Mouse (Mus musculus) embryonic facial prominence, embryonic 14.5 days (tissue): ENCODE measurements around the gene Umps. TPM values are rescaled to one million over a fixed set of nuclear protein-coding genes. Genes with fewer than 3 reads are reported as not detected.

Experiments
- ATAC-seq: fragments of 200-750 bp; cut with Nextera tagmentation; 2 replicates; pipeline ENCODE4 v1.8.0; 2017; ENCODE audit warnings: low read depth, moderate number of reproducible peaks, moderate TSS enrichment
- DNase-seq: peaks from one replicate; pipeline ENCODE4 v3.0.0-alpha.2; 2015; ENCODE audit warnings: low spot score
- H3K27ac ChIP-seq: fragments of 300-500 bp; sonication (generic); replicated peaks from 2 replicates; pipeline ENCODE4 v1.5.1; 2014; ENCODE audit warnings: low read depth, mild to moderate bottlenecking, low read length, moderate library complexity
- H3K27me3 ChIP-seq: fragments of 300-500 bp; sonication (generic); replicated peaks from 2 replicates; pipeline ENCODE4 v1.6.1; 2014; ENCODE audit warnings: low read length; ENCODE audit not compliant: control insufficient read depth, insufficient read depth
- H3K36me3 ChIP-seq: fragments of 300-500 bp; sonication (generic); 2 replicates; pipeline ENCODE4 v1.6.1; 2014; ENCODE audit warnings: low read length, mixed read lengths; ENCODE audit not compliant: control insufficient read depth, insufficient read depth
- H3K4me1 ChIP-seq: fragments of 300-500 bp; sonication (generic); 2 replicates; pipeline ENCODE4 v1.6.1; 2014; ENCODE audit warnings: antibody characterized with exemption, low read length; ENCODE audit not compliant: control insufficient read depth, insufficient read depth
- H3K4me2 ChIP-seq: fragments of 300-500 bp; sonication (generic); 2 replicates; pipeline ENCODE4 v1.6.1; 2014; ENCODE audit warnings: low read depth, mild to moderate bottlenecking, low read length, moderate library complexity, mixed read lengths
- H3K4me3 ChIP-seq: fragments of 300-500 bp; sonication (generic); 2 replicates; pipeline ENCODE4 v1.5.1; 2014; ENCODE audit warnings: low read depth, mild to moderate bottlenecking, low read length
- H3K9ac ChIP-seq: fragments of 300-500 bp; sonication (generic); 2 replicates; pipeline ENCODE4 v1.6.1; 2014; ENCODE audit warnings: low read depth, mild to moderate bottlenecking, low read length, moderate library complexity, mixed read lengths
- H3K9me3 ChIP-seq: fragments of 300-500 bp; sonication (generic); 2 replicates; pipeline ENCODE4 v1.6.1; 2016; ENCODE audit warnings: low read length; ENCODE audit not compliant: control insufficient read depth
- WGBS: fragments of 180-500 bp; shearing (Covaris S2); extraction: QIAGEN DNeasy Blood & Tissue Kit; methylation state at CpG from one replicate; pipeline ENCODE4 v1.1.7; 2014; 5-methylcytosine and 5-hydroxymethylcytosine counted together
- polyA plus RNA-seq: library from polyadenylated mRNA; unstranded; fragments of >200 nt; fragmentation: Nextera tagmentation; extraction: Ambion mirVana; gene quantifications from 2 replicates; pipeline ENCODE4 v1.2.1, GENCODE M21; 2014

Umps gene
- polyA plus RNA-seq, 1 experiment from 2014 or later: 45.7 TPM

GRCm38 (mm10) chr16:33947664-33948571, 18.9 kb downstream of the Umps start:
- 79% methylated on average over 17 of the region's 17 CpGs for WGBS
- ATAC-seq: no peak

GRCm38 (mm10) chr16:33946021-33946420, 20.8 kb downstream of the Umps start:
- Histone ChIP-seq H3K9me3 (no peaks in the 10 kb centered on the region), H3K4me3 (no peak overlapping the region), H3K36me3 (peaks cover 29% of the 10 kb centered on the region), H3K9ac (no peak overlapping the region), H3K4me1 (peaks cover 28% of the 10 kb centered on the region), H3K4me2 (no peak overlapping the region), H3K27ac (no peak overlapping the region), H3K27me3 (no peaks in the 10 kb centered on the region)
- 57% methylated on average over 7 of the region's 7 CpGs for WGBS
- no peak for DNase-seq
- ATAC-seq: no peak

More at GRCm38 (mm10) chr16:33947664-33948571, 18.9 kb downstream of the Umps start:
- H3K9me3 ChIP-seq: no peaks in the 10 kb centered on the region
- H3K4me3 ChIP-seq: no peak overlapping the region
- no peak overlapping the region for H3K9ac ChIP-seq
- DNase-seq: no peak
- no peak overlapping the region for H3K4me2 ChIP-seq
- peaks cover 30% of the 10 kb centered on the region for H3K36me3 ChIP-seq
- H3K27ac ChIP-seq: peak overlapping the region; percentile 58
- H3K4me1 ChIP-seq: peaks cover 10% of the 10 kb centered on the region
- H3K27me3 ChIP-seq: no peaks in the 10 kb centered on the region

GRCm38 (mm10) chr16:33944772-33945171, 22.1 kb downstream of the Umps start:
- DNase-seq (no peak), ATAC-seq (no peak)
- Histone ChIP-seq H3K9ac (no peak overlapping the region), H3K4me3 (no peak overlapping the region), H3K27me3 (no peaks in the 10 kb centered on the region), H3K4me2 (no peak overlapping the region), H3K36me3 (peaks cover 27% of the 10 kb centered on the region), H3K27ac (no peak overlapping the region), H3K9me3 (no peaks in the 10 kb centered on the region), H3K4me1 (peaks cover 32% of the 10 kb centered on the region)
- WGBS: 38% methylated on average over 6 of the region's 6 CpGs

GRCm38 (mm10) chr16:33944126-33944525, 22.7 kb downstream of the Umps start:
- ATAC-seq (no peak), DNase-seq (no peak)
- WGBS: 67% methylated on average over 4 of the region's 4 CpGs
- no peak overlapping the region for H3K4me3 ChIP-seq
- H3K4me1 ChIP-seq: peaks cover 37% of the 10 kb centered on the region
- H3K4me2 ChIP-seq: no peak overlapping the region
- no peaks in the 10 kb centered on the region for H3K27me3 ChIP-seq
- no peak overlapping the region for H3K27ac ChIP-seq
- no peaks in the 10 kb centered on the region for H3K9me3 ChIP-seq
- peaks cover 21% of the 10 kb centered on the region for H3K36me3 ChIP-seq
- no peak overlapping the region for H3K9ac ChIP-seq

- Histone ChIP-seq H3K4me1 (peaks cover 44% of the 10 kb centered on the region), H3K27me3 (no peaks in the 10 kb centered on the region), H3K36me3 (peaks cover 13% of the 10 kb centered on the region), H3K4me3 (no peak overlapping the region), H3K27ac (no peak overlapping the region), H3K9ac (no peak overlapping the region), H3K9me3 (no peaks in the 10 kb centered on the region), H3K4me2 (no peak overlapping the region)
- DNase-seq (no peak), ATAC-seq (no peak)
- WGBS: 95% methylated on average over 6 of the region's 6 CpGs
Observed at GRCm38 (mm10) chr16:33943388-33943787, 23.4 kb downstream of the Umps start.

GRCm38 (mm10) chr16:33942341-33942740, 24.5 kb downstream of the Umps start:
- Histone ChIP-seq H3K27me3 (no peaks in the 10 kb centered on the region), H3K4me1 (peaks cover 51% of the 10 kb centered on the region), H3K9me3 (no peaks in the 10 kb centered on the region), H3K4me2 (no peak overlapping the region), H3K27ac (peak overlapping the region; percentile 13), H3K9ac (no peak overlapping the region), H3K36me3 (0 out of 2 replicates have a peak, but pooled peaks cover 4% of the 10 kb centered on the region), H3K4me3 (no peak overlapping the region)
- ATAC-seq (0 out of 2 replicates have a peak, but pooled peaks have one; percentile 13), DNase-seq (peak; percentile 72)
- 28% methylated on average over 11 of the region's 11 CpGs for WGBS

- 34% methylated on average over 11 of the region's 11 CpGs for WGBS
Observed at GRCm38 (mm10) chr16:33941271-33941781, 25.5 kb downstream of the Umps start.

GRCm38 (mm10) chr16:33940095-33940494, 26.7 kb downstream of the Umps start:
- Histone ChIP-seq H3K9ac (no peak overlapping the region), H3K36me3 (0 out of 2 replicates have a peak, but pooled peaks cover 3% of the 10 kb centered on the region), H3K9me3 (no peaks in the 10 kb centered on the region), H3K4me2 (no peak overlapping the region), H3K27ac (no peak overlapping the region), H3K27me3 (no peaks in the 10 kb centered on the region), H3K4me1 (peaks cover 48% of the 10 kb centered on the region), H3K4me3 (no peak overlapping the region)
- DNase-seq (no peak), ATAC-seq (no peak)
- WGBS: 54% methylated on average over 5 of the region's 5 CpGs

More at GRCm38 (mm10) chr16:33941271-33941781, 25.5 kb downstream of the Umps start:
- H3K27me3 ChIP-seq: no peaks in the 10 kb centered on the region
- ATAC-seq: peak; percentile 54; the same call in 1 of the 2 replicates
- H3K9ac ChIP-seq: no peak overlapping the region
- 0 out of 2 replicates have a peak, but pooled peaks cover 3% of the 10 kb centered on the region for H3K36me3 ChIP-seq
- peak; percentile 86 for DNase-seq
- peak overlapping the region; percentile 13 for H3K27ac ChIP-seq
- peaks cover 51% of the 10 kb centered on the region for H3K4me1 ChIP-seq
- no peak overlapping the region for H3K4me3 ChIP-seq
- no peaks in the 10 kb centered on the region for H3K9me3 ChIP-seq
- H3K4me2 ChIP-seq: no peak overlapping the region
